Mouse (Mus musculus) thymus, postnatal 4 days (tissue): ENCODE measurements around the gene Tmeff1.
A peak's percentile ranks its signal among the peaks of the same experiment; 100 is the strongest.

ENCODE experiments used
- DNase-seq: peaks from one replicate; pipeline ENCODE4 v3.0.0; 2021

The Tmeff1 gene

GRCm38 (mm10) chr4:48625836-48626235 lies 40.9 kb downstream of the Tmeff1 start:
- no peak for DNase-seq

- no peak for DNase-seq
These were observed 44.5 kb downstream of the Tmeff1 start for GRCm38 (mm10) chr4:48629445-48629844.

GRCm38 (mm10) chr4:48633529-48633928 lies 48.6 kb downstream of the Tmeff1 start:
- no peak for DNase-seq

- DNase-seq: peak; percentile 25
These were observed 49.1 kb downstream of the Tmeff1 start for GRCm38 (mm10) chr4:48634058-48634457.

- DNase-seq: no peak
These were observed 51.9 kb downstream of the Tmeff1 start for GRCm38 (mm10) chr4:48636831-48637230.

GRCm38 (mm10) chr4:48638132-48638531 lies 53.2 kb downstream of the Tmeff1 start:
- no peak for DNase-seq

GRCm38 (mm10) chr4:48639503-48639902 lies 54.5 kb downstream of the Tmeff1 start:
- no peak for DNase-seq

GRCm38 (mm10) chr4:48643801-48644200 lies 58.8 kb downstream of the Tmeff1 start:
- no peak for DNase-seq

GRCm38 (mm10) chr4:48646143-48646542 lies 61.2 kb downstream of the Tmeff1 start:
- DNase-seq: no peak

GRCm38 (mm10) chr4:48650617-48651360 lies 65.8 kb downstream of the Tmeff1 start:
- no peak for DNase-seq

GRCm38 (mm10) chr4:48654118-48654517 lies 69.1 kb downstream of the Tmeff1 start:
- no peak for DNase-seq

- DNase-seq: no peak
These were observed 71.6 kb downstream of the Tmeff1 start for GRCm38 (mm10) chr4:48656530-48656929.

GRCm38 (mm10) chr4:48660144-48660543 lies 75.2 kb downstream of the Tmeff1 start:
- DNase-seq: no peak

- no peak for DNase-seq
These were observed 75.9 kb downstream of the Tmeff1 start for GRCm38 (mm10) chr4:48660619-48661575.

GRCm38 (mm10) chr4:48663271-48663670 lies 78.3 kb downstream of the Tmeff1 start, which contains the start of gene Cavin4:
Gene Cavin4, plus strand, starts transcription at chr4:48663514.
- DNase-seq: no peak

GRCm38 (mm10) chr4:48664021-48664420 lies 79.0 kb downstream of the Tmeff1 start:
- DNase-seq: no peak

GRCm38 (mm10) chr4:48667279-48667678 lies 82.3 kb downstream of the Tmeff1 start:
- DNase-seq: no peak

GRCm38 (mm10) chr4:48672915-48673314 lies 87.9 kb downstream of the Tmeff1 start:
- no peak for DNase-seq

GRCm38 (mm10) chr4:48674412-48674811 lies 89.4 kb downstream of the Tmeff1 start:
- DNase-seq: no peak

- no peak for DNase-seq
These were observed 91.7 kb downstream of the Tmeff1 start for GRCm38 (mm10) chr4:48676570-48677185.

- DNase-seq: no peak
These were observed 92.3 kb downstream of the Tmeff1 start for GRCm38 (mm10) chr4:48677276-48677675.

GRCm38 (mm10) chr4:48677812-48678211 lies 92.8 kb downstream of the Tmeff1 start:
- no peak for DNase-seq

GRCm38 (mm10) chr4:48678793-48679192 lies 93.8 kb downstream of the Tmeff1 start:
- DNase-seq: no peak
